Mouse (Mus musculus) heart, postnatal 36 days (tissue): ENCODE results near the gene Cacng4. TPM values are rescaled to one million over a fixed set of nuclear protein-coding genes. Genes with fewer than 3 reads are reported as not detected.

ENCODE experiments used
- DNase-seq, 2 experiments: peaks; one replicate each; pipeline ENCODE4 v3.0.0; 2021 to 2022
- intact Hi-C: fragments of 180-260 bp; cut with DNase I; formaldehyde crosslinking; loops from one replicate; pipeline ENCODE4 v1.15.1; 2025
- total RNA-seq, 2 experiments: library from RNA; stranded (reverse); gene quantifications; 2 replicates each; pipeline ENCODE4 v1.2.3; 2021

Gene Cacng4
- total RNA-seq, 2 experiments from 2014 or later = 0.08 TPM; not detected in 1

GRCm38 (mm10) chr11:107777487-107777886 is 16.9 kb downstream of the Cacng4 start:
- no peak for DNase-seq
- intact Hi-C loops = no loop called here

GRCm38 (mm10) chr11:107773312-107773711 is 21.0 kb downstream of the Cacng4 start:
- DNase-seq = no peak
- intact Hi-C loops = no loop called here

- DNase-seq = no peak
- intact Hi-C loops = no loop called here
Measured at GRCm38 (mm10) chr11:107772002-107772401, 22.4 kb downstream of the Cacng4 start.

GRCm38 (mm10) chr11:107768361-107768760 is 26.0 kb downstream of the Cacng4 start:
- intact Hi-C loops = no loop called here
- no peak for DNase-seq

- no peak for DNase-seq
Measured at GRCm38 (mm10) chr11:107766932-107767331, 27.4 kb downstream of the Cacng4 start.

GRCm38 (mm10) chr11:107762688-107763460 is 31.5 kb downstream of the Cacng4 start:
- intact Hi-C loops = no loop called here

More at GRCm38 (mm10) chr11:107766932-107767331, 27.4 kb downstream of the Cacng4 start:
- intact Hi-C loops = no loop called here

GRCm38 (mm10) chr11:107761790-107762500 is 32.4 kb downstream of the Cacng4 start:
- intact Hi-C loops = no loop called here
- DNase-seq = no peak

More at GRCm38 (mm10) chr11:107762688-107763460, 31.5 kb downstream of the Cacng4 start:
- DNase-seq = peak in 1 of 2 experiments; percentile 10

- intact Hi-C loops = no loop called here
- DNase-seq = no peak
Measured at GRCm38 (mm10) chr11:107760001-107760400, 34.4 kb downstream of the Cacng4 start.

GRCm38 (mm10) chr11:107759516-107759915 is 34.8 kb downstream of the Cacng4 start:
- DNase-seq = no peak
- intact Hi-C loops = no loop called here

- no peak for DNase-seq
- intact Hi-C loops = no loop called here
Measured at GRCm38 (mm10) chr11:107749114-107749513, 45.2 kb downstream of the Cacng4 start.

- intact Hi-C loops = no loop called here
- DNase-seq = no peak
Measured at GRCm38 (mm10) chr11:107748243-107749035, 45.9 kb downstream of the Cacng4 start.

- intact Hi-C loops = no loop called here
- DNase-seq = no peak
Measured at GRCm38 (mm10) chr11:107743100-107743499, 51.3 kb downstream of the Cacng4 start.

GRCm38 (mm10) chr11:107738418-107739099 is 55.8 kb downstream of the Cacng4 start:
- intact Hi-C loops = no loop called here
- no peak for DNase-seq

GRCm38 (mm10) chr11:107737886-107738285 is 56.5 kb downstream of the Cacng4 start:
- DNase-seq = no peak
- intact Hi-C loops = no loop called here

GRCm38 (mm10) chr11:107734133-107734532 is 60.2 kb downstream of the Cacng4 start:
- intact Hi-C loops = no loop called here
- no peak for DNase-seq

GRCm38 (mm10) chr11:107731498-107731897 is 62.9 kb downstream of the Cacng4 start:
- no peak for DNase-seq

GRCm38 (mm10) chr11:107730940-107731339 is 63.4 kb downstream of the Cacng4 start:
- intact Hi-C loops = no loop called here
- DNase-seq = peak; percentile 15

More at GRCm38 (mm10) chr11:107731498-107731897, 62.9 kb downstream of the Cacng4 start:
- intact Hi-C loops = no loop called here

GRCm38 (mm10) chr11:107729141-107729540 is 65.2 kb downstream of the Cacng4 start:
- no peak for DNase-seq
- intact Hi-C loops = no loop called here

- intact Hi-C loops = no loop called here
- DNase-seq = no peak
Measured at GRCm38 (mm10) chr11:107728073-107728863, 66.1 kb downstream of the Cacng4 start.

- no peak for DNase-seq
- intact Hi-C loops = no loop called here
Measured at GRCm38 (mm10) chr11:107724603-107725002, 69.8 kb downstream of the Cacng4 start.
